Mouse (Mus musculus): ENCODE measurements at regions not wholly inside any gene's neighbourhood (a gene's known extent, or its start where the extent isn't known, plus 50 kb on each side); places are given as distances from the start of the nearest gene placed in this dataset.

DNA sequence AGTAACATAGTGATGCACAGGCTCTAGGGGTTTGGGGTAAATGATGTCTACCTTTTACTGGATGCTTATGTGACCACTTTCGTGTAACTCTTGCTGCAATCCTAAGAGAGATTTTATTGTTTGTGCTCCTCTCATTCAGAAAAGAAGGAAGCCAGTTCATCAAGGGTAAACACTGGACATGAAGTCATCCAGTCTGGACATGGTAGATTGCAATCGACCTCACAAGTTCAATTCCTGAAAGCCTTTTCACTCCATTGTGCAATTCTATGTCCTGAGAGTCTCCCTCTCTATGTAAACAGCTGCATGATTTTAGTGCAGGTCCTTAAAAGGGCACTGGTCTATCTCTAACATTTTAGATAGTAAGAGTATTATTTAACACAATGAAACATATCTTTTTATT lies 73.5 kb upstream of the Gm16223 start:
- no peak for DNase-seq (ENCODE audit: low spot score in 2 of 2)

DNA sequence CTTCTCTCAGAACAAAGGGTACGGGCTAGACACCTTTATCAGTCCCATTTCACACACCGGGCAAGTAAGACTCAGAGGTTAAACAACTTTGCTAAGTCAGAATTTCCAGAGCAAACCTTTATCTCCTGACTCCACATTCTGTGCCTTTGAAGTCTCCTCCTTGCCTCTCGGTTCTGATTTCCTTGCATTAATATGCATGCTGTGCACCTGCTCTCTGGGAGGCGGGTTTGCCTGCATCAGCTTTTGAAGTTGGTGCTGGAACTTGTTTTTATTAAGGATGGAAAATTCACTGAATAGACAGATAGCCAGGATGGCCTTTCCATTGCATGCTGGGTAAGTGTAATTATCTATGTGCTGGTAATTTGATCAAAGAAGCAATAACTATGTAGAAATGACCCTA lies 84.2 kb upstream of the Gm16223 start:
- DNase-seq (ENCODE audit: low spot score in 2 of 2): no peak

DNA sequence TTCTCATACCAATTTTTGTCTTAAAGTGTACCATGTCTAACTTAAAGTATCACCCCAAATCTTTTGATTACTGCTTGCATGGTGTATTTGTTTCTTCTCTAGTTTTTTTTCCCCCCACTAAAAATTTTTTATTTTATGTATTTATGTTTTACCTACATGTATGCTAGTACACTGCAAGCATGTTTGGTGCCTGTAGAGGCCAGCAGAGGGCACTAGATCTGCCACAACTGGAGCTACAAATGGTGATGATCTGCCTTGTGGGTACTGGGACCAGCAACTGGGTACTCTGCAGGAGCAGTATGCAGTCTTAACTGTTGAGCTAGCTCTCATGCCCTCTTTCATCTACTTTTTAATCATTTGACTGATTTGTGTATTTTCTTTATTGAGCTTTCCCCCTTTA lies 92.2 kb upstream of the Gm16223 start:
- DNase-seq (ENCODE audit: low spot score in 2 of 2): no peak

DNA sequence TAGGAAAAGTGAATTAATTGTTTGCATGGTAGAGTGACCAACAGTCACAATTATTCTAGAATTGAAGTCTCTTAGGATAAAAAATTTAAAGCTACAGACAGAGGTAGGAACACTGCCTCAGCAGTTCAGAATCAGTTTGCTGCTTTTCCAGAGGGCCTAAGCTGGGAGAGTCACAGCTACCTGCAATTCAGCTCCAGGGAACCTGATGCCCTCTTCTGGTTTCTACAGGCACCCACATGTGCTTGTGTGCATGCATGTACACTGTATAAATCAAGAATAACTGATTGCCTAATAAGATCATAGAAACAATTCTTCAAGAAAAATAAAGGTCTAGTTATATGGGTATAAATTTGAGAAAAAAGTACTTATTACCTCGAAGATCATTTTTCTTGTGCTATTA lies 96.6 kb upstream of the Gm16223 start:
- peak in 1 of 2 experiments; percentile 27 for DNase-seq (ENCODE audit: low spot score in 2 of 2)

DNA sequence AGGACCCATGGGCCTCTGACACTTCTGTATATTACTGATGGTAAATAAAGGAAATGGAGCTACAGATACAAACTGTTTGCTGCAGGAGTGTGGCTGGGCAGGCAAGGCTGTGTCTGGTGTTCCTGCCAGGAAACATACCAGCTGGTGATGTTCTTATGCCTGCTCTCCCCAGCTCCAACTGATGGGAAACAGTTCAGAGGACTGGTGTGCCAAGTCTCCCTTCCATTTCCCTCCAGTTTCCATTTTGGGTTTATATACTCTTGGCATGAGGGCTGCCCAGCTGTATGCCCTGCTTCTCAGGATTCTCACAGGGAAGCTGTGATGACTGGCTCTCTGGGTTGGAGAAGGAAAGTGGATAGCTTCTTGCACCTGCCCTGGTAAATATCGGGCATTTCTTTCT lies 100.8 kb upstream of the Gm16223 start:
- DNase-seq (ENCODE audit: low spot score in 2 of 2): peak; percentile 41 to 51

DNA sequence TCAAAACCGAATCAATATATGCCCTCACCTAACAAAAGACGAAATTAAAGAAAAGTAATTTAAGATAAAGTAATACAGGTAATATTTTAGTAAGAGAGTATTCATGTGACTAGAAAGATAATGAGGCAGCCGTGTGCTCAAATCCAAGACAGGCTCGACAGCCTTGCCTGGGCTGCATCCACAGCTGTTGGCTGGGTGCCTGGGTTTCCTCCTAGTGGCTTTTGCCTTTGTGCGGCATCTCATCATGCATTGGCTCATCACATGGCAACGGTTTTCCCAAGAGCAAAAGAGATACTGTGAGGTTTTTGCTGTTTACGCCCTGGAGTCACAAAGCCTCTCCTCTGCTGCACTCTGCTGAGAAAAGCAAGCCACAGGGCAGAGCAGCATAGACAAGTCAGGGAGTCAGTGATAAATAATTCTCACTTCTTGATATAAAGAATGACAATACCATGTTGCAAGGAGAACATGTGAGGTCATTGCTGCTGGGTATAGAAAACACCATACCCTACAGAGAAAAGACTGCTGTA lies 103.1 kb upstream of the Bod1l start:
- DNase-seq (ENCODE audit: low spot score in 2 of 2): peak in 1 of 2 experiments; percentile 14

DNA sequence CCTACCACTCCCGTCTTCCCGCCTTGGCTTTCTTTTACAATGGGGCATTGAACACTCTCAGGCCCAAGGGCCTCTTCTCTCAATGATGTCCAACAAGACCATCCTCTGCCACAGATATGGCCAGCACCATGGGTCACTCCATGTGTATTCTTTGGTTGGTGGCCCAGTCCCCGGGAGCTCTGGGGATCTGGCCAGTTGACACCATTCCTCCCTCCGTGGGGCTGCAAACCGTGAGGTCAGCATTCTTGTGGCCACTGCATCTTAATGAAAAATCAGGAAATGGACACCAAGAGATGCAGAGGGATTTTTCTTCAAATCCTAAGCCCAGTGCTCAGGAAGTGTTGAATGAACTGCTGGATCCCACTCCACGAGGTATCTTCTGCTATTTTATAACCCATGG lies 99.3 kb upstream of the Bod1l start:
- DNase-seq (ENCODE audit: low spot score in 2 of 2): no peak

DNA sequence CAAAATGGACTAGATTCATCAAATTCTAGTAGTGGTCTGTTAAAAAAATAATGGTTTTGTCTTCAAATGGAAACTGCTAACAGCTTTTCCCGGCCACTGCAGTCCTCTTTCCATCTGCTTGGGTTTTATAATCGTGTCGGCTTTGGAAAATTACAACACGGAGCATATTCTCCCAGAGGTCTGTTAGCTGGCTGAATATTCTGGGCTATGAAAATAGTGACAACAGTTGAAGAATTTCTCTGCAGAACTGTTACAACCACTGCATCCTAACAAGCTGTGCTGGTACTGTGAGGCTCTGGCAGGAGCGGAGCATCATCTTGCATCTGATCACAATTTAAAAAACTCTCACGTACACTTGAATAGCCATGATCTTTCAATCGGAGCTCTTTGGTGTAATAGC lies 98.0 kb upstream of the Bod1l start:
- DNase-seq (ENCODE audit: low spot score in 2 of 2): peak; percentile 59 to 80

DNA sequence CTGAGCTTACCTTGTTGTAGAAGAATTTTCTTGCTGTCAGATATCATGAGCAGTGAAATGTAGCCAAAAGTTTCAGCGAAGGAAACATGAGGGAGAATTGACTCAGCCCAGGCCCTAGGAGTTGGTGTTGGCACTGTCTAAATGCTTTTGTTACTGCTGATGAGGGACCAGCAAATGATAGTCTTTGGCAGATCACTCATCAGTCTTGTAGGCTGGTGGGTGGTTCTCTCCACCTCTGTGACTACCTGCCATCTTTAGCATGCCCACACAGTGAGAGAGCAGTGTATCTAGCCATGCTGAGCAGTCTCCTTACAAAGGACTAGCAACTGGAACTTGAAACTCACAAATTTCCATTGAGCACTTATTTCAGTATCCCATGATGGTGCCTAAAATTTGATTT lies 97.1 kb upstream of the Bod1l start:
- no peak for DNase-seq (ENCODE audit: low spot score in 2 of 2)

DNA sequence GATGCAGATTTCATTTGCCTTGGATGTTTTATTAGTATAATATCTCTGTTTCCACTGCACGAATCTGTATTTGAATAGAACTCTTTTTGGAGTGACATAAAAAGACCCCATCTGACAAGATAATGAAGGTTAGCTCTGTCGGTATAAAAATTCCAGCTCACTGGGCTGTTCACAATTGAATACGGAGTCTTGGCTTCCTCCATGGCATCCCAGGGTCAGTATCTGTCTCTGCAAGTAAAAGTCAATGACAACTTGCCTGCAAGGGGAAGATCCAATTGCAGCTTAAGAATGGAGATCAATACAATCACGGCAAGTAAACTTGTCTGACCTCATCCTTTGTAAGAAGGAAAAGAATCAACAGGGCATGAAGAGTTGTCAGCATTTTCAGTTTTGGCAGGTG lies 95.6 kb upstream of the Bod1l start:
- no peak for DNase-seq (ENCODE audit: low spot score in 2 of 2)

DNA sequence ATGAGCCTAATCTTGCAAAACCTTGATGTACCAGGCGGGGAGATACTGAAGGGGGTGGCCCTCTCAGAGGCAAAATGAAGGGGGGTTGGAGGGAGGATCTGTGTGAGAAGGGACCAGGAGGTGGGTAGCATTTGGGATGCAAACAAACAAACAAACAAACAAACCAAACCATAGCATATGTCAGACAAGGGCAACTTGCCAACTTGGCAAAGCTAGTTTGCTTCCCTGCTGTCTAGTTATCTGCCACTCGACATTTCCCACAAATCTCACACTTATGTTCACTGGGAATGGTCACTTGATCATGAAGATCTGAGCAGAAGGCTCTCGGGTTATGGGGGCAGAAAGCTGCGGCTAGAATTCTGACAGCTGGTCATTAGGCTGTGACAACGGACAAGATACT lies 65.9 kb upstream of the Bod1l start:
- DNase-seq (ENCODE audit: low spot score in 2 of 2): no peak

DNA sequence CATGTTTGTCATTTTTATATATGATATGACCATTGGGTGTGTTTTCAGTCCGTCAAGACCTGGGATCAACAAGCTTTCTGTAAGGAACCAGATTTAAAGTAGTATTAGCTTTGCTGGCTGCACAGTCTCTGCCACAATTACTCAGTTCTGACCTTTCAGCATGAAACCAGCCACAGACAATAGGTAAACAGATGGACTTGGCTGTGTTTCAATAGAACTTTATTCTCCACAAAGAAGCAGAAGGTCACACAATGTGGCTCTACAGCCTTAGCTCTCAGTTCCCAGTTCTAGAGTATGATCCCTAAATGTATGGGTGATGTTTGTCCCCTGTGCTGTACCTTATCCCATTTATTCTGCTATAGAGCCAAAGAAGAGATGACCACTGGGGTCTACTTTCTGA lies 63.6 kb upstream of the Bod1l start:
- DNase-seq (ENCODE audit: low spot score in 2 of 2): no peak

DNA sequence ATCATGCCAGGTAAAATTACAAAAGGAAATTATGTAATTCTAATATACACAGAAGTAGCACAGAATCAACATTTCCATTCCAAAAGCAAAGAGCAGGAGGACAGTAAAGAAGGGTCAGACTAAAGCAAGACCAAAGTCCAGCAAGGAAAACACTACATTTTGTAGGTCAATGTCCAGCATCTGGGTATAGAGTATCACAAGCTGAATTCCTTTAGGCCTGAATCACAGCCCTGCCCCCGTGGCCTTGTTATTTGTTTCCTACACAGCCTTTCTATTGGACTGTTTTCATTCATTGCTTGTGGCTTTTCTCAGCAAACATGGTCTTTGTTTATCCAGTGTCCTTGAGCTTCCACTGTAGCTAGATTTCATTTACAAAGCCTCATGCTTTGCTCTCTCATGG lies 60.4 kb upstream of the Bod1l start:
- no peak for DNase-seq (ENCODE audit: low spot score in 2 of 2)

DNA sequence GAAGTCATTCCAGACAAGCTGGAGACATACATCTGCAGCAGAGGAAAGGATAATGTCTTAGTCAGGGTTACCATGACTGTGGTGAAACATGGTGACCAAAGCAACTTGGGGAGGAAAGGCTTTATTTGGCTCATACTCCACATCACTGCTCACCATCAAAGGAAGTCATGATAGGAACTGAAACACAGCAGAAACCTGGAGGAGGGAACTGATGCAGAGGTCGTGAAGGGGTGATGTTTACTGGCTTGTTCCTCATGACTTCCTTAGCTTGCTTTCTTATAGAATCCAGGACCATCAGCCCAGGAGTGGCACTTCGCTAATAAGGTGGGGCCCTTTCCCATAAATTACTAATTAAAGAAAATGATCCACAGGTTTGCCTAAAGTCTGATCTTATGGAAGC lies 55.1 kb upstream of the Bod1l start:
- DNase-seq (ENCODE audit: low spot score in 2 of 2): no peak

DNA sequence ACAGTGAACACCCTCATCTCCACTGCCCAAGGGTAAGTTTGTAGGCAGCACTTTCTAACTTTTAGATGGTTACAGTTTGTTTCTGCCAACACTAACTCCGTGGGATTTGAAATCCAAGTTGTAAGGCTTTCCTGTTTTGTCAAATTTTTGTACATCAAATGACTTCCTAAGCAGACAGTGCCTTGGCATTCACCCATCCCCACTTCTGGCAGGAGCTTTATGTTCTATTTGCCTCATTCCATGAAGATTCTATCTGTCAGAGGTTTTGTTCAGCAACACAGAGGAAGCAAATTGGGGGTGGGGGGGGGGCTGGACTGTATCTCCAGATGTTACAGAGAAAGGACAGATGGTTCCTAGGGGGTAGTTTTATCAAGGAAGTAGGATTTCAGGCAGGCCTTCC lies 54.6 kb upstream of the Bod1l start:
- DNase-seq (ENCODE audit: low spot score in 2 of 2): peak in 1 of 2 experiments; percentile 70
